Mouse (Mus musculus): ENCODE measurements around the gene Pds5a. TPM values are rescaled to one million over a fixed set of nuclear protein-coding genes. Genes with fewer than 3 reads are reported as not detected.

The Pds5a gene
- polyA plus RNA-seq (2012; rRNA removed; ENCODE audit: low replicate concordance): 9.2 and 25.1 TPM in 2 replicates

GRCm38 (mm10) chr5:65697836-65698758, at the start of gene Pds5a:
Pds5a (minus strand) TSS chr5:65698273.

Other genes starting within 250 kb of the Pds5a start
- not detected in 2 replicates for gene Gm43552, start 205.4 kb downstream of the Pds5a start, polyA plus RNA-seq (2012; rRNA removed; ENCODE audit: low replicate concordance)
- 125 and 133 TPM in 2 replicates for gene Smim14, start 161.1 kb downstream of the Pds5a start, polyA plus RNA-seq (2012; rRNA removed; ENCODE audit: low replicate concordance)
- gene Ube2k, start 161.0 kb downstream of the Pds5a start, polyA plus RNA-seq (2012; rRNA removed; ENCODE audit: low replicate concordance): 10.1 and 21.4 TPM in 2 replicates
- 3.4 and 6.8 TPM in 2 replicates for gene N4bp2, start 65.2 kb upstream of the Pds5a start, polyA plus RNA-seq (2012; rRNA removed; ENCODE audit: low replicate concordance)
- gene Rhoh, start 162.9 kb upstream of the Pds5a start, polyA plus RNA-seq (2012; rRNA removed; ENCODE audit: low replicate concordance): 10.5 and 14.5 TPM in 2 replicates
- 0.26 and 1.1 TPM in 2 replicates for gene Chrna9, start 236.6 kb upstream of the Pds5a start, polyA plus RNA-seq (2012; rRNA removed; ENCODE audit: low replicate concordance)